Mouse (Mus musculus) neural tube, embryonic 11.5 days (tissue): ENCODE measurements around the gene Ift22. TPM values are rescaled to one million over a fixed set of nuclear protein-coding genes. Genes with fewer than 3 reads are reported as not detected.
"Not testable (repeated sequence)": the region's sequence is repeated elsewhere in the genome, so short reads cannot be mapped to it uniquely, and the experiment has no call there.

Source experiments
- ATAC-seq: fragments of 200-750 bp; cut with Nextera tagmentation; 2 replicates; pipeline ENCODE4 v1.8.0; 2017; ENCODE audit warnings: moderate number of reproducible peaks, mild to moderate bottlenecking, moderate TSS enrichment, moderate library complexity; ENCODE audit not compliant: insufficient read depth, low FRiP score, low TSS enrichment
- DNase-seq: peaks from one replicate; pipeline ENCODE4 v3.0.0-alpha.2; 2015; ENCODE audit warnings: low spot score
- H3K27ac ChIP-seq: fragments of 300-500 bp; sonication (generic); 2 replicates; pipeline ENCODE4 v1.5.1; 2014; ENCODE audit warnings: low read depth, mild to moderate bottlenecking, low read length
- H3K27me3 ChIP-seq: fragments of 300-500 bp; sonication (generic); 2 replicates; pipeline ENCODE4 v1.6.1; 2014; ENCODE audit warnings: mild to moderate bottlenecking, low read length, mixed read lengths; ENCODE audit not compliant: control insufficient read depth, insufficient read depth
- H3K36me3 ChIP-seq: fragments of 300-500 bp; sonication (generic); 2 replicates; pipeline ENCODE4 v1.6.1; 2014; ENCODE audit warnings: mild to moderate bottlenecking, low read length, moderate library complexity, mixed read lengths; ENCODE audit not compliant: control insufficient read depth, insufficient read depth
- H3K4me1 ChIP-seq: fragments of 300-500 bp; sonication (generic); 2 replicates; pipeline ENCODE4 v1.6.1; 2014; ENCODE audit warnings: low read length, mixed read lengths; ENCODE audit not compliant: control insufficient read depth, insufficient read depth
- H3K4me2 ChIP-seq: fragments of 300-500 bp; sonication (generic); 2 replicates; pipeline ENCODE4 v1.6.1; 2014; ENCODE audit warnings: low read depth, mild to moderate bottlenecking, moderate library complexity
- H3K4me3 ChIP-seq: fragments of 300-500 bp; sonication (generic); 2 replicates; pipeline ENCODE4 v1.5.1; 2014; ENCODE audit warnings: low read depth, low read length
- H3K9ac ChIP-seq: fragments of 300-500 bp; sonication (generic); 2 replicates; pipeline ENCODE4 v1.6.1; 2014; ENCODE audit warnings: mild to moderate bottlenecking, low read length
- H3K9me3 ChIP-seq: fragments of 300-500 bp; sonication (generic); 2 replicates; pipeline ENCODE4 v1.6.1; 2016; ENCODE audit warnings: low read length; ENCODE audit not compliant: control insufficient read depth
- WGBS: fragments of 180-500 bp; shearing (Covaris S2); extraction: QIAGEN DNeasy Blood & Tissue Kit; methylation state at CpG from one replicate; pipeline ENCODE4 v1.1.7; 2014; 5-methylcytosine and 5-hydroxymethylcytosine counted together
- polyA plus RNA-seq: library from polyadenylated mRNA; unstranded; fragments of >200 nt; fragmentation: Nextera tagmentation; extraction: Ambion mirVana; gene quantifications from 2 replicates; pipeline ENCODE4 v1.2.1, GENCODE M21; 2014

Gene Ift22
- polyA plus RNA-seq, 1 experiment from 2014 or later: 97.4 TPM

DNA sequence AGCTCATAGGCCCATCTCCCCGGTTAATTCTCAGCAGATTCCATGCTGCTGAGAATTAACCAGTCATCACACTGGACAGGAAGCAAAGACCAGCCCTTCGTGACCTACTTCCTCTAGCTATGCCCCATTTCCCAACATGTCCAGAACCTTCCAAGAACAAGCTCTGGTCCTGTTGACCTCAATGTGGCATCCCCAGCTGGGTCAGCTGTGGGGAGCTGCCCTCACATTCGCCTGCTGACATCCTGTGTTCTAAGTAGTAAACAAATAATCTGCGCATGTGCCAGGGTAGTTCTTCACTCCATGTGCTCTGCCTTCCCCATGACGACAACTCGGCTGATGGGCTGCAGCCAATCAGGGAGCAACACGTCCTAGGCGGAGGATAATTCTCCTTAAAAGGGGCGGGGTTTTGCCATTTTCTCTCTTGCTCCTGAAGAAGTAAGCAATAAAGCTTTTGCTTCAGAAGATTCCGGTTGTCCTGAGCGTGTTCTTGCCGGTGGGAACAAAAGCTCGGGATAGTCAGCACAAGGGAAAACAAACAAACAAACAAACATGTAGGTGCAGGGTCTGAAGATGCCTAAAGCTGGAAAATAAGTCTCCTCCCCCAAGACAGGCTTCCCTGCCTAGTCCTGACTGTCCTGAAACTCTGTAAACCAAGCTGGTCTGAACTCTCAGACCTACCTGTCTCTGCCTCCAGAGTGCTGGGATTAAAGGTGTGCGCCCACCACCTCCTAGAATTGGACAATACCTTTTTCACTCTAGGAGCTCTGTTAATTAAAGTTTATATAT is 41.8 kb downstream of the Ift22 start:
- WGBS: 86% methylated on average over 14 of the region's 14 CpGs
- ATAC-seq: not testable (repeated sequence)

DNA sequence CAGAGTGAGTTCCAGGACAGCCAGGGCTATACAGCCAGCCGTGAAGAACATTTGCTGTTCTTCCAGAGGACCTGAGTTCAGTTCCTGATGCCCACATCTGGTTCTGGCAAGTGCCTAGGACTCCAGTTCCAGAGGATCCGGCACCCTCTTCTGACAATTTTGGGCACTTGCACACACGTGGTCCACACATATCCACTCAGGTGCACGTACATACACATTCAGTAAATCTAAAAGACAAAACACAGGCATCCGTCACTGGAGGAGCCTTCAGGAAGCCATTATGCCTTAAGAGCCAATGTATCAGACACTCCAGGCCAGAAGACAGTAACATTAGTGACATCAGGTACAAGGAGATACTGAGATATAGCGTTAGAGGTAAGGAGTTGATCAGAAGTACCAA is 42.6 kb downstream of the Ift22 start:
- H3K27me3 ChIP-seq: no peaks in the 10 kb centered on the region
- no peak overlapping the region for H3K4me2 ChIP-seq
- H3K9me3 ChIP-seq: no peaks in the 10 kb centered on the region
- DNase-seq (no peak), ATAC-seq (no peak)
- H3K9ac ChIP-seq: no peak overlapping the region
- H3K36me3 ChIP-seq: no peaks in the 10 kb centered on the region
- no peak overlapping the region for H3K27ac ChIP-seq
- H3K4me3 ChIP-seq: no peak overlapping the region
- 92% methylated on average over 6 of the region's 6 CpGs for WGBS
- peaks cover 4% of the 10 kb centered on the region for H3K4me1 ChIP-seq

More for the DNA sequence above, 41.8 kb downstream of the Ift22 start:
- H3K4me3 ChIP-seq, H3K27ac ChIP-seq, DNase-seq, H3K4me2 ChIP-seq, H3K27me3 ChIP-seq, H3K36me3 ChIP-seq, H3K4me1 ChIP-seq, H3K9me3 ChIP-seq, H3K9ac ChIP-seq: not testable (repeated sequence)

DNA sequence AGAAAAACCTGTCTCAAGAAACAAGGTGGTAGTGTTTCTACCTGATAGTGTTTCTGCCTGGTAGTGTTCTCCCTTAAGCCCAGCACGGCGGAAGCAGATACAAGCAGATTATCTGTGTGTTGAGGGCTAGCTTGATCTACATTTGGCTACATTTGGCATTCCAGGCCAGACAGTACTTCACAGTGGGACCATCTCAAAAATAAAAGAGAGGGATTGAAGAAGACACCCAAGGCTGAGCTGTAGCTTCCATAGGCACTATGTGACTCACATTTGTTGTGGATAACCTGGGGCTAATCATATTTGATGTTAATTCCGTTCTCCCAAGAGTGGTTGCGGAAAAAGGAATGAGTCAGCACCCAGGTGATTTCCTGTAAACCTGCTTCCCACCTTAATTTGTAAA is 44.2 kb downstream of the Ift22 start:
- DNase-seq: peak; percentile 2

DNA sequence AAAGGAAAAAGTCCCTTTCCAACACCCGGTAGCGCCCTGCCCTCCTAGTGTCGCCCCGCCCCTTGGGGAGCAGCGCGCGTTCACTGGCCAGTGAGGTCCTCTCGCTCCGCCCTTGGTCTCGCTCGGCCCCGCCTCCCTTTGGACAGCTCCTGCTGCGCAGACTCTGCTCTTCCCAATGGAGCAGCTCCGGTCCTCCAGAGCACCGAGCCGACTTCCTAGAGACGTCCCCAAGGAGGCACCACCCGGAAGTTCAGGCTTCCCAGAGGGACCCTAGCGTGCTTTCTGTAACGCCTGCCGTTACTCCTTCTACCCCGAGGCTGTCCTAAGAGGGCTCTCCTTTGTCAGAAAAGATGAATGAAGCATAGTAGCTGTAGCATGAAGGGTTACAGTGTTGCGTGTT is 45.1 kb downstream of the Ift22 start, which contains the start of gene Fis1:
TSS of gene Fis1 (plus strand) at position 261 of the 400 bp plus-strand sequence.
- DNase-seq (peak; percentile 98), ATAC-seq (peak; percentile 98)
- Histone ChIP-seq H3K9me3 (no peaks in the 10 kb centered on the region), H3K27me3 (no peaks in the 10 kb centered on the region), H3K4me1 (peaks cover 4% of the 10 kb centered on the region), H3K9ac (peak within 1 kb of the TSS; percentile 58), H3K27ac (no peak within 1 kb of the TSS), H3K4me3 (peak within 1 kb of the TSS; percentile 62), H3K36me3 (no peaks in the 10 kb centered on the region), H3K4me2 (peak within 1 kb of the TSS; percentile 70)
- under 1% methylated on average over 23 of the region's 23 CpGs for WGBS

More for the DNA sequence above, 44.2 kb downstream of the Ift22 start:
- Histone ChIP-seq H3K27ac (no peak overlapping the region), H3K4me2 (no peak overlapping the region), H3K27me3 (no peaks in the 10 kb centered on the region), H3K36me3 (no peaks in the 10 kb centered on the region), H3K4me1 (peaks cover 4% of the 10 kb centered on the region), H3K4me3 (no peak overlapping the region), H3K9me3 (no peaks in the 10 kb centered on the region), H3K9ac (no peak overlapping the region)
- WGBS: 82% methylated on average over 4 of the region's 4 CpGs
- ATAC-seq: no peak

DNA sequence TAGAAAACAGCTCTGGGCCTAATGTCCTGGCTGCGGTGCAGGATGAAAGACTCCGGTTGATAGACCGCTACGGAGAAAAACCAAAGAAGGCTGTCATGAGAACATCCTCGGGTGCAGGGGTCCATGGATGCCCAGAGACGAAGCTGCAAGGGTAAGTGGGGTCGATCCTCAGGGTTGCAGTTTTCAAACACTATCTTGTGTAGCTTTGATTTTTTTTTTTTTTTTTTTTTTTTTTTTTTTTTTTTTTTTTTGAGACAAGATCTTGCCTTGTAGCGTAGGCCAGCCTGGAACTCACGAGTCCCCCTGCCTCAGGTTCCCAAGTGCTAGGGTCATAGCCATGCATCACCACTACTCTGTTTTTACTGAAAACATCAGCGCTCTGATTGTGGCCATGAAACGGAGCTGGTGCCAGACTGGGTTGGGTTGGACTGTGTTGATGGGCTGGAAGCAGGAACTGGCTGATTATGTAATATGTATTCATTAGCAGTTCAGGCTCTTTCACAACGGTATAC is 45.5 kb downstream of the Ift22 start:
- peak; percentile 35; the same call in 1 of the 2 replicates for ATAC-seq
- no peak overlapping the region for H3K27ac ChIP-seq
- no peaks in the 10 kb centered on the region for H3K27me3 ChIP-seq
- H3K4me3 ChIP-seq: peak overlapping the region; percentile 62
- H3K9me3 ChIP-seq: no peaks in the 10 kb centered on the region
- H3K9ac ChIP-seq: peak overlapping the region; percentile 58
- DNase-seq: peak; percentile 18
- H3K36me3 ChIP-seq: no peaks in the 10 kb centered on the region
- H3K4me2 ChIP-seq: peak overlapping the region; percentile 70
- 2% methylated on average over 12 of the region's 12 CpGs for WGBS
- H3K4me1 ChIP-seq: peaks cover 4% of the 10 kb centered on the region

DNA sequence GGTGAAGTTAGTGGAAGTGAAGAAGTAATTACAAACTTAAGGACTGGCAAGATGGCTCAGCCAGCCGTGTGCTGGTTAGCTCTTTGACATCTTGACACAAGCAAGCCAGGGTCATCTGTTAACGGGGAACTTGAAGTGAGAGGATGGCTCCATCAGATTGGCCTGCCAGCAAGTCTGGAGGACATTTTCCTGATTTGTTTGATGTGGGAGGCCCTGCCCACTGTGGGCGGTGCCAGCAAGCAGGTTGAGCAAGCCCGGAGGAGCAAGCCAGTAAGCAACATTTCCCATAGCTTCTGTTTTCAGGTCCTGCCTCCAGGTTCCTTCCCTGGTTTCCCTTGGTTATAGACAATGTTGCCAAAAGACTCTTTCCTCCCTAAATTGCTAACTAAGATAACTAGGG is 47.7 kb downstream of the Ift22 start:
- ATAC-seq: no peak
- Histone ChIP-seq H3K4me3 (no peak overlapping the region), H3K27me3 (no peaks in the 10 kb centered on the region), H3K36me3 (no peaks in the 10 kb centered on the region), H3K27ac (no peak overlapping the region), H3K4me1 (peaks cover 4% of the 10 kb centered on the region), H3K9ac (no peak overlapping the region), H3K9me3 (no peaks in the 10 kb centered on the region), H3K4me2 (no peak overlapping the region)
- 87% methylated on average over 4 of the region's 4 CpGs for WGBS
- DNase-seq: peak; percentile 6

DNA sequence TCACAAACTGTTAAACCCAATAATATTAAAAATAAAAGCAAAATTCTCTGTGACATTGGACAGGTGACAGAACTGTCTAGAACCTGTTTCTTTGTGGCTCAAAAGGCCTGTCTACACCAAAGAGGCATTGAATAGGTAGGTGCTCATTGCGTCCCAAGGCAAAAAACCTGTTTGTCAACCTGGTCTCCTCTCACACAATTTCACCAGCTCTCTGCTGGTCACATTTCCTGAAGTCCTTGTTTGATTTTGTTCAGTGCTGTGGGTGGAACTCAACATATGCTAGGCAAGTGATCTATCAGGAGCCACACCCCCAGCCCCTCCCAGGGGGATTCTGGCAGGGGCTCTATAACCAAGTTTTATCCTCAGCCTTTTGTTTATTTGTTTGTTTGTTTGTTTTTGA is 49.3 kb downstream of the Ift22 start:
- H3K36me3 ChIP-seq: no peaks in the 10 kb centered on the region
- WGBS: 100% methylated on average over 1 of the region's 1 CpGs

DNA sequence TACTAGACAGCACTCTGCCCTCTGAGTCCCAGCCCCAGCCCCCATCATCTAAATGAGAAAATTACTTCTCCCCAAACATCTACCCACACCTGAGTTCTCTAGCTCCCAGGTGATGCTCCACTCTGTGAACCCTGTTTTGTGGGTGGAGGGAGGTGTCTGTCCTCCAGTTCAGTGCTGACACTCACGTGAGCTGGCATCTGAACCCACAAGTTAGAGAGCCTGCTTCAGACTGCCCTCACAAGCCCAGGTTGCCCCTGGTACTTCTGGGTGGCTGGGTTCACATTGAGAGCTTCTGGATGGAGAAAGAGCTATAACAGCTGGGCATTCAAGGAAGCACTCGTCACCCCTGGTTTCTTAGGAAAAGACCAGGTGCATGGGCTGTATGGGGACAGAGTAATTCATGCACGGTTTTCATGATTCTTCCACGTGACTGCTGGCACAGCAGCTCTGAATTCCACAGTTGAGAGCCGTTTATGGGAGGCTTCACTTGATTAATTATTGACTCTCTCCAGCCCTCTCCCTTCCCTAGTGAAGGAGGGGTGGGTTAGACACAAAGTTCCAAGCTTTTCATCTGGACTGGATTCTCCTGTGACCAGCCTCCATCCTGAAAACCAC is 51.1 kb downstream of the Ift22 start:
- peak; percentile 3 for DNase-seq
- no peaks in the 10 kb centered on the region for H3K9me3 ChIP-seq
- H3K27ac ChIP-seq: no peak overlapping the region
- H3K9ac ChIP-seq: no peak overlapping the region
- no peak overlapping the region for H3K4me3 ChIP-seq
- 0 out of 2 replicates have a peak, but pooled peaks cover 2% of the 10 kb centered on the region for H3K36me3 ChIP-seq
- no peaks in the 10 kb centered on the region for H3K27me3 ChIP-seq
- WGBS: 70% methylated on average over 5 of the region's 5 CpGs
- ATAC-seq: no peak
- peaks cover 10% of the 10 kb centered on the region for H3K4me1 ChIP-seq
- no peak overlapping the region for H3K4me2 ChIP-seq

More for the DNA sequence above, 49.3 kb downstream of the Ift22 start:
- no peak overlapping the region for H3K27ac ChIP-seq
- peaks cover 9% of the 10 kb centered on the region for H3K4me1 ChIP-seq
- ATAC-seq (no peak), DNase-seq (no peak)
- H3K27me3 ChIP-seq: no peaks in the 10 kb centered on the region
- no peak overlapping the region for H3K4me3 ChIP-seq
- H3K9ac ChIP-seq: no peak overlapping the region
- H3K9me3 ChIP-seq: no peaks in the 10 kb centered on the region
- no peak overlapping the region for H3K4me2 ChIP-seq
